11 mouse cellular contexts compared by ENCODE assay signal in the genomic region with DNA sequence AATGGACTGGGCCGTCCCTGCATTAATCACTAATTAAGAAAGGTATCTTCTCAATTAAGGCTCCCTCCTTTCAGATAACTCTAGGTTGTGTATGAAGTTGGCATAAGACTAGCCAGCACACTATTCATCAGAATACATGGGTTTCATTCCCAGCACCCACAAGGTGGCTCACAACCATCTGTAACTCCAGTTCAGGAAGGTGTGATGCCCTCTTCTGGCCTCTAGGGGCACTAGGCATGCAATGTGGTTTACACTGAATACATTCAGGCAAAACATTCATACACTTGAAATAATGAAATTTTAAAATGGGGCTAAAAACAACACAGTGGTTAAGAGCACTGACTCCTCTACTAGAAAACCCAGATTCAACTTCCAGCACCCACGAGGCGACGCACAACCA. TPM values are rescaled to one million over a fixed set of nuclear protein-coding genes. Genes with fewer than 3 reads are reported as not detected.
DNase-seq lines count a peak whose midpoint lies in the region; TF ChIP-seq lines count a peak whose summit lies in the region.
"Had no signal": no experiment of that assay in that cellular context is flagged by ENCODE, and none has a peak within 500 bp of the region (broad histone marks: within the 10 kb centered on the region; RNA-seq: fewer than 3 reads in every experiment).

No protein-coding gene starts in this region.

- no peak overlapping the region for H3K4me3 ChIP-seq in E14TG2a.4 (replicated peaks; ENCODE audit: low read length)
- H3K4me3 ChIP-seq in cortical plate, adult 2 months (ENCODE audit: insufficient read depth, low read length): no peak overlapping the region
- H3K4me3 ChIP-seq in lung, adult 2 months (replicated peaks; ENCODE audit: extremely low read depth, low read depth, low read length): no peak overlapping the region
- H3K4me3 ChIP-seq: embryonic facial prominence, embryonic 12.5 days had no signal

- H3K27me3 ChIP-seq in E14TG2a.4 (ENCODE audit: insufficient read depth, low read length): peaks cover 34% of the 10 kb centered on the region

- TF ChIP-seq POLR2A in cortical plate, adult 2 months (IDR thresholded peaks at IDR 0.05; ENCODE audit: extremely low read depth, insufficient read depth, low read length): no peak
- no peak for TF ChIP-seq POLR2A in lung, adult 2 months (IDR thresholded peaks at IDR 0.05; ENCODE audit: borderline replicate concordance, extremely low read depth, low read depth, low read length)

- 66% methylated on average over 4 of the region's 4 CpGs for WGBS in lung, adult 2 months

- H3K27ac ChIP-seq in cortical plate, adult 2 months (ENCODE audit: insufficient read depth, low read length): no peak overlapping the region
- H3K27ac ChIP-seq: embryonic facial prominence, embryonic 12.5 days had no signal

- H3K36me3 ChIP-seq in E14TG2a.4 (ENCODE audit: insufficient read depth, low read length): peaks cover 4% of the 10 kb centered on the region
- H3K36me3 ChIP-seq: embryonic facial prominence, embryonic 12.5 days had no signal

- intact Hi-C loops in heart, postnatal 25 days (cut with DNase I): no loop called here

- peak; percentile 92 for TF ChIP-seq CTCF in E14TG2a.4 (conservative IDR thresholded peaks at IDR 0.05; ENCODE audit: low read length)
- TF ChIP-seq CTCF in cortical plate, adult 2 months (IDR thresholded peaks at IDR 0.05; ENCODE audit: extremely low read depth, insufficient read depth, low read length): peak; percentile 57
- TF ChIP-seq CTCF in lung, adult 2 months (IDR thresholded peaks at IDR 0.05; ENCODE audit: insufficient read depth, low read length): peak; percentile 65

- peak; percentile 29 for DNase-seq in heart, postnatal 4 days
- no peak for DNase-seq in heart, postnatal 25 days (ENCODE audit: low spot score)
- no peak for DNase-seq in lung, adult 2 months
- peak; percentile 60 for DNase-seq in thymus, postnatal 25 days
- DNase-seq in right cerebral cortex, postnatal 4 days: no peak
- no peak for DNase-seq in adrenal gland, adult 18-20 months (ENCODE audit: low spot score in 2 of 2)

- H3K4me1 ChIP-seq in E14TG2a.4 (replicated peaks; ENCODE audit: low read depth, low read length): peaks cover 25% of the 10 kb centered on the region
- no peaks in the 10 kb centered on the region for H3K4me1 ChIP-seq in cortical plate, adult 2 months (ENCODE audit: control insufficient read depth, insufficient read depth, low read length)
- peaks cover under 1% of the 10 kb centered on the region; the same call in 1 of the 2 replicates for H3K4me1 ChIP-seq in lung, adult 2 months (ENCODE audit: control insufficient read depth, insufficient read depth, low read length)

- no peaks in the 10 kb centered on the region for H3K9me3 ChIP-seq in E14TG2a.4 (ENCODE audit: low read length)
- H3K9me3 ChIP-seq: embryonic facial prominence, embryonic 12.5 days had no signal

RNA-seq across cellular contexts. Expression of a gene that starts 4.3 kb away (rescaled TPM):
- 100 to 1,000 TPM; 896 to 908 TPM for total RNA-seq in heart, postnatal 4 days (2021)
- 100 to 1,000 TPM; 612 to 679 TPM for total RNA-seq in heart, postnatal 25 days (2021)
- 1,839 and 1,926 TPM in 2 replicates for polyA plus RNA-seq in cortical plate, adult 2 months (2012; rRNA removed)
- 469 and 674 TPM in 2 replicates for polyA plus RNA-seq in lung, adult 2 months (2012; rRNA removed)
- total RNA-seq in adrenal gland, adult 18-20 months (2021): 1,000 to 10,000 TPM; 1,157 to 1,226 TPM

RNA-seq across cellular contexts. Expression of a gene that starts 8.8 kb away (rescaled TPM):
- under 1 TPM; 0.21 to 0.32 TPM for total RNA-seq in heart, postnatal 4 days (2021)
- under 1 TPM in 1 of 2 experiments, not detected in 1; 0.08 TPM for total RNA-seq in heart, postnatal 25 days (2021)
- 0.04 and 0.06 TPM in 2 replicates for polyA plus RNA-seq in cortical plate, adult 2 months (2012; rRNA removed)
- polyA plus RNA-seq in lung, adult 2 months (2012; rRNA removed): 0.14 and 1.4 TPM in 2 replicates
- total RNA-seq in adrenal gland, adult 18-20 months (2021): not detected
- polyA plus RNA-seq: stomach, embryonic 14.5 days had no signal

RNA-seq across cellular contexts. Expression of a gene that starts 25.5 kb away (rescaled TPM):
- 10 to 100 TPM; 57.9 to 66.3 TPM for total RNA-seq in heart, postnatal 4 days (2021)
- total RNA-seq in heart, postnatal 25 days (2021): 10 to 100 TPM; 56.0 to 60.9 TPM
- 102 and 103 TPM in 2 replicates for polyA plus RNA-seq in cortical plate, adult 2 months (2012; rRNA removed)
- polyA plus RNA-seq in lung, adult 2 months (2012; rRNA removed): 74.3 and 75.3 TPM in 2 replicates
- 10 to 100 TPM; 76.9 to 85.9 TPM for total RNA-seq in adrenal gland, adult 18-20 months (2021)

RNA-seq across cellular contexts. Expression of a gene that starts 29.8 kb away (rescaled TPM):
- total RNA-seq in heart, postnatal 4 days (2021): not detected
- not detected for total RNA-seq in heart, postnatal 25 days (2021)
- 0.79 and 1.2 TPM in 2 replicates for polyA plus RNA-seq in cortical plate, adult 2 months (2012; rRNA removed)
- polyA plus RNA-seq in lung, adult 2 months (2012; rRNA removed): 0.19 and 0.25 TPM in 2 replicates
- total RNA-seq in adrenal gland, adult 18-20 months (2021): under 1 TPM in 1 of 2 experiments, not detected in 1; 0.46 TPM
- polyA plus RNA-seq: embryonic facial prominence, embryonic 12.5 days; limb, embryonic 14.5 days had no signal

Comparison
In these comparisons a context has a peak if more than half of its experiments do, and no peak if none do; other contexts are left out.
1. DNase-seq: peak in heart, postnatal 4 days (single experiment) and thymus, postnatal 25 days (single experiment); none in heart, postnatal 25 days (single experiment), lung, adult 2 months (single experiment), right cerebral cortex, postnatal 4 days (single experiment) and adrenal gland, adult 18-20 months (0 of 2).
2. Peak in every context shown above with its lines, with median percentiles within 50 percentile points of each other: CTCF ChIP-seq.